Mouse (Mus musculus): ENCODE data around the gene Kif1b. TPM values are rescaled to one million over a fixed set of nuclear protein-coding genes. Genes with fewer than 3 reads are reported as not detected.

Gene Kif1b
- polyA plus RNA-seq, 1 experiment from 2014 or later: 5.1 TPM

DNA sequence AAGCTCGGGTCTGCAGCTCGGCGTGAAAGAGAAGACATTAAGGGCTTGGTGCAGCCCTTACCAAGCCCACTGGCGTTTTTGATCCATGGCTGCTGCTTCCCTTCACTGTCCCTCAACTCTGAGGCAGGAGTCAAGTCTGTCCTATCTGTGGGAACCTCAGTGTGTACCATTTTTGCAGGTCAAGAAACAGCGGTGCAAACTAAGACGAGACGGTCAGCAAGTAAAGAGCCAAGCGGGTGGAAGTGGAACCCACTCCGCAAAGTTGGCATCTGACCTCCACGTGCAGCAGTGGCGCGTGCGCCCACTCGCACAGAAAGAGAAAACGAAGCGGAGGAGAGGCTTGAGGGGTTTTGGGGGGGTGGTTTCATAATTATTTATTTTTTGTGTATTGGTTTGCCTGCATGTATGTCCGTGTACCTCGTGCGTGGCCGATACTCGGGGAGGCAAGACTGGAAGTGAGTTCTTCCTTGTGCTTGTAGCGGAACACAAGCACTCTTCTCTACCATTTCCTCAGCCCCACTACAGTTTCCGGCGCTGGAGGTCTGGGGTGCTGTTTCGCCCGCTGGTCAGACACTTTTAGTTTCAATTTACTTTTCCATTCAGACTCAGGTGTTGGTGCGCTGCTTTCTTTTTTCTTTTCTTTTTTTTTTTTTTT is 140.4 kb downstream of the Kif1b start:
- Histone ChIP-seq H3K27ac (peak overlapping the region; percentile 73), H3K9me3 (replicated peaks) (no peaks in the 10 kb centered on the region), H3K4me1 (replicated peaks) (peaks cover 71% of the 10 kb centered on the region), H3K4me2 (peak overlapping the region; percentile 96), H3K9ac (peak overlapping the region; percentile 76), H3K4me3 (replicated peaks) (peak overlapping the region; percentile 85), H3K36me3 (peaks cover 24% of the 10 kb centered on the region), H3K27me3 (no peaks in the 10 kb centered on the region)
- DNase-seq (no peak), ATAC-seq (ENCODE audit: low read depth) (peak; percentile 27)
- WGBS (ENCODE audit: insufficient replicate concordance): under 1% methylated on average over 27 of the region's 27 CpGs

DNA sequence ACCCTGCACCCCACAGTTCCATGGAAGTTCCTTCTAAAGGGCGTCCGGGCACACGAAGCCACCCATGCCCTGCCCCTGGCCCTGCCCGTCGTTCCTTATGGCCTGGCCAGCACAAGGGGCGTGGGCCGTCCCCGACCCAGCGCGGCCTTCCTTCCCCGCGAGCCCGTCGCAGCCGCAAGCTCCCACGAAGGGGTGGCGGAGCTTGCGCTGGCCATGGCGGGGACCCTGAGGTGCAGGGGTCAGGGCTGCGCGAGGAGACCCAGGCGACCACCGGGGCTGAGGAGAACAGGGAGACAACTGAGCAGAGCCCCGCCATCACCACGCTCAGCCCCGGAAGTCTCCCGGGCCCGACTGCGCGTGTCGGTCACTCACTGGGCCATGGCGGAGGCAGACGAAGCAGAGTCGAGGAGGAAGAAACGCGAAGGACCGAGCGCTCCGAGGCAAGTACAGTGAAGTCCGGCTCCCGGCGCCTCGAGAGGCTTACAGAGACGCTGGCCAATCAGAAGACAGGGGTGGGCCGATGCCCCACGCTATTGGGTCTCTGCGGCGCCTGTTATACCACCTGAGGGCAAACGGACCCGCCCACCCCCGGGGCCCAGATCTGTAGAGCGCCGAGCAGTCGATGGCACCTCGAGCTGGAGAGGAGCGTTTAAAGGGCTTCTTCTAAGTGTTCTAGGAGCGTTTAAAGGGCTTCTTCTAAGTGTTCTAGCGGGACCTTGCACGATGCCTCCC is 141.1 kb downstream of the Kif1b start, which contains the start of gene Pgd:
Gene Pgd, minus strand, starts transcription at position 557 of the 732 bp plus-strand sequence.
- H3K36me3 ChIP-seq: peaks cover 29% of the 10 kb centered on the region
- no peaks in the 10 kb centered on the region for H3K9me3 ChIP-seq (replicated peaks)
- peaks cover 65% of the 10 kb centered on the region for H3K4me1 ChIP-seq (replicated peaks)
- DNase-seq (peak; percentile 95), ATAC-seq (ENCODE audit: low read depth) (peak; percentile 99)
- no peaks in the 10 kb centered on the region for H3K27me3 ChIP-seq
- peak within 1 kb of the TSS; percentile 85 for H3K4me3 ChIP-seq (replicated peaks)
- WGBS (ENCODE audit: insufficient replicate concordance): under 1% methylated on average over 59 of the region's 59 CpGs
- peak within 1 kb of the TSS; percentile 91 for H3K9ac ChIP-seq
- H3K27ac ChIP-seq: peak within 1 kb of the TSS; percentile 82
- peak within 1 kb of the TSS; percentile 96 for H3K4me2 ChIP-seq

DNA sequence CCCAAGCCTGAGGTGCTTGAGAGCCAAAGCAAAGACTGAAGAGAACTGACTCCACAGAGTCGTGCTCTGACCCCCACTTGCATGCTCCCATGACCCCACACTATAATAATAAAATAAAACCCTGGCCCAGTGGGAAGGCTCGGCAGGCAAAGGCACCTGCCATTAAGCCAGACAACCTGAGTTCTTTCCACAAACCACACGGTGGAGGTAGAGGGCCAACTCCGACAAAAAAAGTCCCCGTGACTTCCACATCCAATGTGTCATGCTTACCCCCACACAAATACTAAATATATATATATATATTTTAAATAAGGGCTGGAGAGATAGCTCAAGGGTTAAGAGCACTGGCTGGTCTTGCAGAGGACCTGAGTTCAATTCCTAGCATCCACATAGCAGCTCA is 143.3 kb downstream of the Kif1b start:
- Histone ChIP-seq H3K9me3 (replicated peaks) (no peaks in the 10 kb centered on the region), H3K27ac (no peak overlapping the region), H3K27me3 (no peaks in the 10 kb centered on the region), H3K36me3 (peaks cover 52% of the 10 kb centered on the region), H3K4me3 (replicated peaks) (no peak overlapping the region), H3K4me1 (replicated peaks) (peaks cover 52% of the 10 kb centered on the region), H3K4me2 (peak overlapping the region; percentile 15; the same call in 1 of the 2 replicates), H3K9ac (no peak overlapping the region)
- ATAC-seq (ENCODE audit: low read depth) (no peak), DNase-seq (no peak)
- WGBS (ENCODE audit: insufficient replicate concordance): 69% methylated on average over 5 of the region's 5 CpGs

DNA sequence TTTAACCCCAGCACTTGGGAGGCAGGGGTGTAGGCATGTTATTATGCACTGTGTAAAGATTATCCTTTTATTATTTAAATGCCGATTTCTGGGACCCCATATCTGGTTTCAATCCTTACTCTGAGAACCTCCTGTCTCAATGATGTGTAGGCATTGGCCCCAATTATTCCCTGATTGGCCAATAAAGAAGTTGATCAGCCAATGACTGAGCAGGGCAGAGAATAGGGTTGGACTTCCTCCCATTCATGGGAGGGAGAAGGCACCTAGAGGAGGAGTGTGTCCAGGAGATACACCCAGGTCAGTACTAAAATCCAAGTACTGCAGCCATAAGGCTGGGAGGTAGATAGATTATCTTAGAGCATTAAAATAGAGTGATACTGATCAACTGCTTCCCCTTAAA is 144.3 kb downstream of the Kif1b start:
- no peak for DNase-seq
- no peak overlapping the region for H3K4me3 ChIP-seq (replicated peaks)
- ATAC-seq (ENCODE audit: low read depth): no peak
- H3K27me3 ChIP-seq: no peaks in the 10 kb centered on the region
- no peaks in the 10 kb centered on the region for H3K9me3 ChIP-seq (replicated peaks)
- H3K9ac ChIP-seq: no peak overlapping the region
- H3K4me1 ChIP-seq (replicated peaks): peaks cover 49% of the 10 kb centered on the region
- no peak overlapping the region for H3K27ac ChIP-seq
- 44% methylated on average over 1 of the region's 1 CpGs for WGBS (ENCODE audit: insufficient replicate concordance)
- no peak overlapping the region for H3K4me2 ChIP-seq
- peaks cover 61% of the 10 kb centered on the region for H3K36me3 ChIP-seq

GRCm38 (mm10) chr4:149161166-149161565 is 146.3 kb downstream of the Kif1b start:
- no peak overlapping the region for H3K4me2 ChIP-seq
- H3K9me3 ChIP-seq (replicated peaks): no peaks in the 10 kb centered on the region
- no peak overlapping the region for H3K9ac ChIP-seq
- no peak overlapping the region for H3K27ac ChIP-seq
- peaks cover 80% of the 10 kb centered on the region for H3K36me3 ChIP-seq
- 75% methylated on average over 6 of the region's 6 CpGs for WGBS (ENCODE audit: insufficient replicate concordance)
- DNase-seq: no peak
- no peak overlapping the region for H3K4me3 ChIP-seq (replicated peaks)
- ATAC-seq (ENCODE audit: low read depth): no peak
- H3K4me1 ChIP-seq (replicated peaks): peaks cover 36% of the 10 kb centered on the region
- no peaks in the 10 kb centered on the region for H3K27me3 ChIP-seq

GRCm38 (mm10) chr4:149159891-149160290 is 147.6 kb downstream of the Kif1b start:
- Histone ChIP-seq H3K4me3 (replicated peaks) (no peak overlapping the region), H3K36me3 (peaks cover 88% of the 10 kb centered on the region)
- 74% methylated on average over 13 of the region's 13 CpGs for WGBS (ENCODE audit: insufficient replicate concordance)

GRCm38 (mm10) chr4:149159203-149159602 is 148.3 kb downstream of the Kif1b start:
- Histone ChIP-seq H3K27me3 (no peaks in the 10 kb centered on the region), H3K4me1 (replicated peaks) (peaks cover 16% of the 10 kb centered on the region), H3K36me3 (peaks cover 88% of the 10 kb centered on the region), H3K4me3 (replicated peaks) (no peak overlapping the region), H3K9ac (no peak overlapping the region), H3K4me2 (no peak overlapping the region), H3K9me3 (replicated peaks) (no peaks in the 10 kb centered on the region), H3K27ac (no peak overlapping the region)
- DNase-seq (no peak), ATAC-seq (ENCODE audit: low read depth) (no peak)
- WGBS (ENCODE audit: insufficient replicate concordance): 83% methylated on average over 2 of the region's 2 CpGs

More at GRCm38 (mm10) chr4:149159891-149160290, 147.6 kb downstream of the Kif1b start:
- Histone ChIP-seq H3K4me2 (no peak overlapping the region), H3K4me1 (replicated peaks) (peaks cover 23% of the 10 kb centered on the region), H3K9ac (no peak overlapping the region), H3K9me3 (replicated peaks) (no peaks in the 10 kb centered on the region), H3K27me3 (no peaks in the 10 kb centered on the region), H3K27ac (no peak overlapping the region)
- DNase-seq (no peak), ATAC-seq (ENCODE audit: low read depth) (no peak)

GRCm38 (mm10) chr4:149157415-149157973 is 150.0 kb downstream of the Kif1b start:
- no peaks in the 10 kb centered on the region for H3K27me3 ChIP-seq
- peaks cover 97% of the 10 kb centered on the region for H3K36me3 ChIP-seq
- no peak overlapping the region for H3K27ac ChIP-seq
- H3K9me3 ChIP-seq (replicated peaks): no peaks in the 10 kb centered on the region
- H3K4me1 ChIP-seq (replicated peaks): 0 out of 2 replicates have a peak, but pooled peaks cover 2% of the 10 kb centered on the region
- no peak overlapping the region for H3K4me2 ChIP-seq
- H3K4me3 ChIP-seq (replicated peaks): no peak overlapping the region
- 79% methylated on average over 8 of the region's 8 CpGs for WGBS (ENCODE audit: insufficient replicate concordance)
- DNase-seq (no peak), ATAC-seq (ENCODE audit: low read depth) (no peak)
- H3K9ac ChIP-seq: no peak overlapping the region

GRCm38 (mm10) chr4:149155711-149156110 is 151.8 kb downstream of the Kif1b start:
- peaks cover 2% of the 10 kb centered on the region for H3K4me1 ChIP-seq (replicated peaks)
- no peak for DNase-seq
- H3K9ac ChIP-seq: no peak overlapping the region
- H3K9me3 ChIP-seq (replicated peaks): no peaks in the 10 kb centered on the region
- ATAC-seq (ENCODE audit: low read depth): peak; percentile 34; the same call in 1 of the 2 replicates
- no peaks in the 10 kb centered on the region for H3K27me3 ChIP-seq
- H3K4me3 ChIP-seq (replicated peaks): no peak overlapping the region
- peaks cover 99% of the 10 kb centered on the region for H3K36me3 ChIP-seq
- H3K4me2 ChIP-seq: no peak overlapping the region
- 67% methylated on average over 6 of the region's 6 CpGs for WGBS (ENCODE audit: insufficient replicate concordance)
- no peak overlapping the region for H3K27ac ChIP-seq

- H3K9me3 ChIP-seq (replicated peaks): no peaks in the 10 kb centered on the region
- H3K36me3 ChIP-seq: peaks cover 98% of the 10 kb centered on the region
Measured at GRCm38 (mm10) chr4:149154859-149155258, 152.6 kb downstream of the Kif1b start.

GRCm38 (mm10) chr4:149150721-149151120 is 156.8 kb downstream of the Kif1b start:
- Histone ChIP-seq H3K4me3 (replicated peaks) (no peak overlapping the region), H3K36me3 (peaks cover 65% of the 10 kb centered on the region), H3K4me2 (no peak overlapping the region), H3K27ac (peak overlapping the region; percentile 48), H3K9ac (no peak overlapping the region), H3K4me1 (replicated peaks) (peaks cover 37% of the 10 kb centered on the region), H3K27me3 (no peaks in the 10 kb centered on the region), H3K9me3 (replicated peaks) (no peaks in the 10 kb centered on the region)
- WGBS (ENCODE audit: insufficient replicate concordance): 83% methylated on average over 11 of the region's 11 CpGs
- DNase-seq (no peak), ATAC-seq (ENCODE audit: low read depth) (no peak)

More at GRCm38 (mm10) chr4:149154859-149155258, 152.6 kb downstream of the Kif1b start:
- 91% methylated on average over 7 of the region's 7 CpGs for WGBS (ENCODE audit: insufficient replicate concordance)
- no peak overlapping the region for H3K9ac ChIP-seq
- no peaks in the 10 kb centered on the region for H3K27me3 ChIP-seq
- ATAC-seq (ENCODE audit: low read depth) (no peak), DNase-seq (no peak)
- H3K4me1 ChIP-seq (replicated peaks): peaks cover 8% of the 10 kb centered on the region
- H3K4me3 ChIP-seq (replicated peaks): no peak overlapping the region
- no peak overlapping the region for H3K27ac ChIP-seq
- H3K4me2 ChIP-seq: no peak overlapping the region

Measured in liver, embryonic 13.5 days (tissue).